ENCODE assay signal across 20 mouse cellular contexts in the genomic region with DNA sequence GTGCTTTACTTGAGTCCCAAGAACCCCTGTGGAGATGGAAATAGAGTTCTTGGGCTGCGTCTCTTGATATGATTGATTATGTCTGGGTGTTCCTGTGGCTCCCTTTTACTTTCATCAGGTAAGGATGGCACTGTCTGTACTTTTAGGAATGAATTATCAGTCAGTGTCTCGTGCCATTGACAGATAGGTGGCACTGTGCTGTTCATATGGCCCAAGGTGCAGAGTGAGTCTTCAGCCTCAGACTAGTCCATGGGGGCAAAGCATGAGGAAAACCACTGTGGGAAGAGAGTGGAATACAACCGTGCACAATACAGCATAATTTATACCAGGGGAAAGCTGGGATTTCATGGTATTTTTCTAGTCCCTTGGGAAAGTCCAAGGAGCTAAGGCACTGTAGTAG.
DNase-seq lines count a peak whose midpoint lies in the region; TF ChIP-seq lines count a peak whose summit lies in the region.
"Had no signal": no experiment of that assay in that cellular context is flagged by ENCODE, and none has a peak within 500 bp of the region (broad histone marks: within the 10 kb centered on the region; RNA-seq: fewer than 3 reads in every experiment).

No protein-coding gene starts in this region.

- no peak for DNase-seq in gastrocnemius, adult 2 months
- DNase-seq in gastrocnemius, postnatal 36 days: no peak
- DNase-seq in layer of hippocampus, adult 2 months (ENCODE audit: low spot score in 2 of 2): no peak
- DNase-seq in layer of hippocampus, adult 9-11 months: no peak
- peak; percentile 7 for DNase-seq in 3T3-L1 (ENCODE audit: low read depth, low spot score)
- no peak for DNase-seq in thymus, postnatal 25 days
- DNase-seq in thymus, postnatal 36 days: no peak
- DNase-seq: adrenal gland, postnatal 10 days; heart, adult 11 months; kidney, adult 9 months; kidney, postnatal 4 days; lung, adult 18-20 months; spleen, adult 18-20 months; thymus, adult 18-20 months had no signal

- no peak overlapping the region for H3K4me3 ChIP-seq in gastrocnemius, adult 2 months
- no peak overlapping the region for H3K4me3 ChIP-seq in layer of hippocampus, adult 2 months
- no peak overlapping the region for H3K4me3 ChIP-seq in bone marrow, adult 2 months (replicated peaks; ENCODE audit: control insufficient read depth, low read depth, low read length)
- H3K4me3 ChIP-seq: embryonic facial prominence, embryonic 13.5 days; limb, embryonic 13.5 days; midbrain, embryonic 12.5 days; myocyte had no signal

- intact Hi-C loops in gastrocnemius, adult 2 months (cut with DNase I): no loop called here
- intact Hi-C loops in gastrocnemius, postnatal 36 days (cut with DNase I): no loop called here

- WGBS in bone marrow, adult 2 months: 72% methylated on average over 3 of the region's 3 CpGs

- no peaks in the 10 kb centered on the region for H3K4me1 ChIP-seq in bone marrow, adult 2 months (ENCODE audit: control insufficient read depth, insufficient read depth, low read length)

- no peak overlapping the region for H3K27ac ChIP-seq in gastrocnemius, adult 2 months
- H3K27ac ChIP-seq in layer of hippocampus, adult 2 months: peak overlapping the region; percentile 44
- H3K27ac ChIP-seq in bone marrow, adult 2 months (ENCODE audit: control insufficient read depth, insufficient read depth, low read depth, low read length, poor library complexity): no peak overlapping the region
- H3K27ac ChIP-seq: embryonic facial prominence, embryonic 13.5 days; limb, embryonic 13.5 days; macrophage; midbrain, embryonic 12.5 days had no signal

- TF ChIP-seq POLR2A in bone marrow, adult 2 months (IDR thresholded peaks at IDR 0.05; ENCODE audit: borderline replicate concordance, control insufficient read depth, low read depth, low read length): no peak

- TF ChIP-seq CTCF in gastrocnemius, adult 2 months (IDR thresholded peaks at IDR 0.05): peak; percentile 17; the same call in 1 of the 2 replicates
- TF ChIP-seq CTCF in layer of hippocampus, adult 2 months (conservative IDR thresholded peaks at IDR 0.05): peak; percentile 57
- 0 out of 2 replicates have a peak, but pooled peaks have one; percentile 13 for TF ChIP-seq CTCF in bone marrow, adult 2 months (IDR thresholded peaks at IDR 0.05; ENCODE audit: control insufficient read depth, insufficient read depth, low read length)
